Mouse (Mus musculus): ENCODE results near the gene Cog7. TPM values are rescaled to one million over a fixed set of nuclear protein-coding genes. Genes with fewer than 3 reads are reported as not detected.

Gene Cog7
- polyA plus RNA-seq, 1 experiment = 39.9 TPM

GRCm38 (mm10) chr7:121842234-121842633 is 139.3 kb downstream of the Cog7 start:
- 34% methylated on average over 6 of the region's 6 CpGs for WGBS
- H3K27me3 ChIP-seq (replicated peaks; ENCODE audit: control insufficient read depth, insufficient read depth, low read length) = no peaks in the 10 kb centered on the region
- H3K4me1 ChIP-seq (ENCODE audit: control insufficient read depth, insufficient read depth, low read length) = no peaks in the 10 kb centered on the region
- no peak overlapping the region for H3K27ac ChIP-seq (ENCODE audit: insufficient read depth, low read depth, low read length)
- no peak overlapping the region for H3K4me3 ChIP-seq (ENCODE audit: insufficient read depth, low read depth, low read length)
- no peak for DNase-seq
- H3K36me3 ChIP-seq (ENCODE audit: control insufficient read depth, insufficient read depth, low read length) = no peaks in the 10 kb centered on the region
- no peak for TF ChIP-seq CTCF (conservative IDR thresholded peaks at IDR 0.05; ENCODE audit: insufficient read depth, insufficient read length, low read depth, low read length)
- no peak for TF ChIP-seq POLR2A (IDR thresholded peaks at IDR 0.05; ENCODE audit: low read depth, low read length)

- Histone ChIP-seq H3K27me3 (replicated peaks; ENCODE audit: control insufficient read depth, insufficient read depth, low read length) (no peaks in the 10 kb centered on the region), H3K4me1 (ENCODE audit: control insufficient read depth, insufficient read depth, low read length) (no peaks in the 10 kb centered on the region), H3K36me3 (ENCODE audit: control insufficient read depth, insufficient read depth, low read length) (no peaks in the 10 kb centered on the region), H3K27ac (ENCODE audit: insufficient read depth, low read depth, low read length) (no peak overlapping the region), H3K4me3 (ENCODE audit: insufficient read depth, low read depth, low read length) (no peak overlapping the region)
- no peak for DNase-seq
- TF ChIP-seq POLR2A (IDR thresholded peaks at IDR 0.05; ENCODE audit: low read depth, low read length) (no peak), CTCF (conservative IDR thresholded peaks at IDR 0.05; ENCODE audit: insufficient read depth, insufficient read length, low read depth, low read length) (no peak)
- 86% methylated on average over 7 of the region's 7 CpGs for WGBS
Measured at GRCm38 (mm10) chr7:121840810-121841209, 140.7 kb downstream of the Cog7 start.

GRCm38 (mm10) chr7:121836827-121837226 is 144.7 kb downstream of the Cog7 start:
- H3K4me1 ChIP-seq (ENCODE audit: control insufficient read depth, insufficient read depth, low read length) = no peaks in the 10 kb centered on the region
- no peaks in the 10 kb centered on the region for H3K27me3 ChIP-seq (replicated peaks; ENCODE audit: control insufficient read depth, insufficient read depth, low read length)
- H3K4me3 ChIP-seq (ENCODE audit: insufficient read depth, low read depth, low read length) = no peak overlapping the region
- no peak overlapping the region for H3K27ac ChIP-seq (ENCODE audit: insufficient read depth, low read depth, low read length)
- H3K36me3 ChIP-seq (ENCODE audit: control insufficient read depth, insufficient read depth, low read length) = no peaks in the 10 kb centered on the region
- peak; percentile 0 for DNase-seq
- no peak for TF ChIP-seq POLR2A (IDR thresholded peaks at IDR 0.05; ENCODE audit: low read depth, low read length)
- TF ChIP-seq CTCF (conservative IDR thresholded peaks at IDR 0.05; ENCODE audit: insufficient read depth, insufficient read length, low read depth, low read length) = no peak
- WGBS = 76% methylated on average over 7 of the region's 7 CpGs

GRCm38 (mm10) chr7:121835392-121835791 is 146.1 kb downstream of the Cog7 start:
- H3K27ac ChIP-seq (ENCODE audit: insufficient read depth, low read depth, low read length) = no peak overlapping the region
- H3K27me3 ChIP-seq (replicated peaks; ENCODE audit: control insufficient read depth, insufficient read depth, low read length) = no peaks in the 10 kb centered on the region
- H3K36me3 ChIP-seq (ENCODE audit: control insufficient read depth, insufficient read depth, low read length) = no peaks in the 10 kb centered on the region
- no peaks in the 10 kb centered on the region for H3K4me1 ChIP-seq (ENCODE audit: control insufficient read depth, insufficient read depth, low read length)
- H3K4me3 ChIP-seq (ENCODE audit: insufficient read depth, low read depth, low read length) = no peak overlapping the region
- no peak for DNase-seq
- TF ChIP-seq POLR2A (IDR thresholded peaks at IDR 0.05; ENCODE audit: low read depth, low read length) = no peak
- TF ChIP-seq CTCF (conservative IDR thresholded peaks at IDR 0.05; ENCODE audit: insufficient read depth, insufficient read length, low read depth, low read length) = peak; percentile 12; the same call in 1 of the 2 replicates
- 83% methylated on average over 7 of the region's 7 CpGs for WGBS

Other genes with a start within 250 kb of the Cog7 start
- gene Scnn1g, start 247.2 kb downstream of the Cog7 start, polyA plus RNA-seq (2012; rRNA removed) = 34.8 and 35.1 TPM in 2 replicates
- 74.7 and 92.7 TPM in 2 replicates for gene Scnn1b, start 116.7 kb downstream of the Cog7 start, polyA plus RNA-seq (2012; rRNA removed)
- gene Gga2, start 39.5 kb upstream of the Cog7 start, polyA plus RNA-seq (2012; rRNA removed) = 49.1 and 53.0 TPM in 2 replicates
- gene Ubfd1, start 85.5 kb upstream of the Cog7 start, polyA plus RNA-seq (2012; rRNA removed) = 18.9 and 19.6 TPM in 2 replicates
- 9.2 and 11.2 TPM in 2 replicates for gene Ears2, start 85.6 kb upstream of the Cog7 start, polyA plus RNA-seq (2012; rRNA removed)
- 437 and 852 TPM in 2 replicates for gene Ndufab1, start 120.2 kb upstream of the Cog7 start, polyA plus RNA-seq (2012; rRNA removed)
- gene Palb2, start 151.3 kb upstream of the Cog7 start, polyA plus RNA-seq (2012; rRNA removed) = 0.59 and 0.98 TPM in 2 replicates
- gene Dctn5, start 151.3 kb upstream of the Cog7 start, polyA plus RNA-seq (2012; rRNA removed) = 74.9 and 77.1 TPM in 2 replicates
- gene Plk1, start 177.7 kb upstream of the Cog7 start, polyA plus RNA-seq (2012; rRNA removed) = 1.1 and 1.5 TPM in 2 replicates
- 0.16 and 0.19 TPM in 2 replicates for gene Ern2, start 204.5 kb upstream of the Cog7 start, polyA plus RNA-seq (2012; rRNA removed)
- 1.2 and 1.6 TPM in 2 replicates for gene Chp2, start 237.8 kb upstream of the Cog7 start, polyA plus RNA-seq (2012; rRNA removed)

Data from kidney, adult 2 months (tissue).